Mouse (Mus musculus): Measurements from ENCODE around the gene Hipk1. TPM values are rescaled to one million over a fixed set of nuclear protein-coding genes. Genes with fewer than 3 reads are reported as not detected.
"Not testable (repeated sequence)": the region's sequence is repeated elsewhere in the genome, so short reads cannot be mapped to it uniquely, and the experiment has no call there.

Hipk1 gene
- 17.2 and 17.6 TPM in 2 replicates for polyA plus RNA-seq (2014; fragmentation: Nextera tagmentation; extraction: Ambion mirVana)

GRCm38 (mm10) chr3:103791230-103792110, at the start of gene Hipk1:
Hipk1 (minus strand) TSS chr3:103791563.
- peaks cover 4% of the 10 kb centered on the region; the same call in 1 of the 2 replicates for H3K4me1 ChIP-seq (replicated peaks; ENCODE audit: control insufficient read depth, insufficient read depth, low read length)
- peak within 1 kb of the TSS; percentile 97 for H3K4me3 ChIP-seq (ENCODE audit: low read depth, low read length)
- ATAC-seq (replicated peaks; ENCODE audit: low FRiP score) (peak; percentile 97), DNase-seq (ENCODE audit: low spot score) (peak; percentile 97)
- H3K9me3 ChIP-seq (ENCODE audit: control insufficient read depth, low read length) = no peaks in the 10 kb centered on the region
- peak within 1 kb of the TSS; percentile 91 for H3K4me2 ChIP-seq (ENCODE audit: low read depth, low read length, severe bottlenecking)
- peak within 1 kb of the TSS; percentile 72 for H3K27ac ChIP-seq (ENCODE audit: low read depth, low read length)
- no peaks in the 10 kb centered on the region for H3K27me3 ChIP-seq (ENCODE audit: control insufficient read depth, insufficient read depth, low read length)
- peak within 1 kb of the TSS; percentile 93 for H3K9ac ChIP-seq (ENCODE audit: low read length)
- WGBS = 10% methylated on average over 49 of the region's 49 CpGs
- no peaks in the 10 kb centered on the region for H3K36me3 ChIP-seq (ENCODE audit: control insufficient read depth, insufficient read depth, low read length)

- not testable (repeated sequence) for ATAC-seq (replicated peaks; ENCODE audit: low FRiP score); H3K4me3 ChIP-seq (ENCODE audit: low read depth, low read length); H3K4me2 ChIP-seq (ENCODE audit: low read depth, low read length, severe bottlenecking); H3K36me3 ChIP-seq (ENCODE audit: control insufficient read depth, insufficient read depth, low read length); H3K4me1 ChIP-seq (replicated peaks; ENCODE audit: control insufficient read depth, insufficient read depth, low read length); DNase-seq (ENCODE audit: low spot score); H3K27ac ChIP-seq (ENCODE audit: low read depth, low read length); H3K27me3 ChIP-seq (ENCODE audit: control insufficient read depth, insufficient read depth, low read length); H3K9me3 ChIP-seq (ENCODE audit: control insufficient read depth, low read length); H3K9ac ChIP-seq (ENCODE audit: low read length)
- 95% methylated on average over 7 of the region's 7 CpGs for WGBS
Measured at GRCm38 (mm10) chr3:103840946-103841345, 49.6 kb upstream of the Hipk1 start.

GRCm38 (mm10) chr3:103840195-103840594, 48.8 kb upstream of the Hipk1 start:
- not testable (repeated sequence) for H3K27ac ChIP-seq (ENCODE audit: low read depth, low read length); DNase-seq (ENCODE audit: low spot score); ATAC-seq (replicated peaks; ENCODE audit: low FRiP score); H3K9ac ChIP-seq (ENCODE audit: low read length); H3K27me3 ChIP-seq (ENCODE audit: control insufficient read depth, insufficient read depth, low read length); H3K4me3 ChIP-seq (ENCODE audit: low read depth, low read length); H3K4me1 ChIP-seq (replicated peaks; ENCODE audit: control insufficient read depth, insufficient read depth, low read length); H3K36me3 ChIP-seq (ENCODE audit: control insufficient read depth, insufficient read depth, low read length); H3K4me2 ChIP-seq (ENCODE audit: low read depth, low read length, severe bottlenecking); H3K9me3 ChIP-seq (ENCODE audit: control insufficient read depth, low read length)
- 79% methylated on average over 3 of the region's 3 CpGs for WGBS

- Histone ChIP-seq H3K27ac (ENCODE audit: low read depth, low read length) (no peak overlapping the region), H3K9ac (ENCODE audit: low read length) (no peak overlapping the region), H3K27me3 (ENCODE audit: control insufficient read depth, insufficient read depth, low read length) (no peaks in the 10 kb centered on the region), H3K36me3 (ENCODE audit: control insufficient read depth, insufficient read depth, low read length) (no peaks in the 10 kb centered on the region), H3K4me2 (ENCODE audit: low read depth, low read length, severe bottlenecking) (no peak overlapping the region), H3K9me3 (ENCODE audit: control insufficient read depth, low read length) (no peaks in the 10 kb centered on the region), H3K4me3 (ENCODE audit: low read depth, low read length) (no peak overlapping the region), H3K4me1 (replicated peaks; ENCODE audit: control insufficient read depth, insufficient read depth, low read length) (no peaks in the 10 kb centered on the region)
- 88% methylated on average over 6 of the region's 6 CpGs for WGBS
- no peak for ATAC-seq (replicated peaks; ENCODE audit: low FRiP score)
- DNase-seq (ENCODE audit: low spot score) = no peak
Measured at GRCm38 (mm10) chr3:103839711-103840110, 48.3 kb upstream of the Hipk1 start.

- H3K4me1 ChIP-seq (replicated peaks; ENCODE audit: control insufficient read depth, insufficient read depth, low read length) = no peaks in the 10 kb centered on the region
- H3K9me3 ChIP-seq (ENCODE audit: control insufficient read depth, low read length) = no peaks in the 10 kb centered on the region
- WGBS = 98% methylated on average over 5 of the region's 5 CpGs
- H3K4me2 ChIP-seq (ENCODE audit: low read depth, low read length, severe bottlenecking) = no peak overlapping the region
- H3K27me3 ChIP-seq (ENCODE audit: control insufficient read depth, insufficient read depth, low read length) = no peaks in the 10 kb centered on the region
- DNase-seq (ENCODE audit: low spot score) (no peak), ATAC-seq (replicated peaks; ENCODE audit: low FRiP score) (no peak)
- H3K36me3 ChIP-seq (ENCODE audit: control insufficient read depth, insufficient read depth, low read length) = no peaks in the 10 kb centered on the region
- no peak overlapping the region for H3K9ac ChIP-seq (ENCODE audit: low read length)
- H3K4me3 ChIP-seq (ENCODE audit: low read depth, low read length) = no peak overlapping the region
- H3K27ac ChIP-seq (ENCODE audit: low read depth, low read length) = no peak overlapping the region
Measured at GRCm38 (mm10) chr3:103836453-103836852, 45.1 kb upstream of the Hipk1 start.

GRCm38 (mm10) chr3:103835951-103836310, 44.6 kb upstream of the Hipk1 start:
- Histone ChIP-seq H3K27ac (ENCODE audit: low read depth, low read length) (no peak overlapping the region), H3K4me3 (ENCODE audit: low read depth, low read length) (no peak overlapping the region), H3K4me2 (ENCODE audit: low read depth, low read length, severe bottlenecking) (no peak overlapping the region), H3K9me3 (ENCODE audit: control insufficient read depth, low read length) (no peaks in the 10 kb centered on the region), H3K9ac (ENCODE audit: low read length) (no peak overlapping the region), H3K27me3 (ENCODE audit: control insufficient read depth, insufficient read depth, low read length) (no peaks in the 10 kb centered on the region), H3K36me3 (ENCODE audit: control insufficient read depth, insufficient read depth, low read length) (no peaks in the 10 kb centered on the region), H3K4me1 (replicated peaks; ENCODE audit: control insufficient read depth, insufficient read depth, low read length) (no peaks in the 10 kb centered on the region)
- no peak for DNase-seq (ENCODE audit: low spot score)
- no peak for ATAC-seq (replicated peaks; ENCODE audit: low FRiP score)
- WGBS = 85% methylated on average over 10 of the region's 10 CpGs

- ATAC-seq (replicated peaks; ENCODE audit: low FRiP score) (no peak), DNase-seq (ENCODE audit: low spot score) (no peak)
- WGBS = 80% methylated on average over 6 of the region's 6 CpGs
- H3K9me3 ChIP-seq (ENCODE audit: control insufficient read depth, low read length) = no peaks in the 10 kb centered on the region
- H3K27me3 ChIP-seq (ENCODE audit: control insufficient read depth, insufficient read depth, low read length) = no peaks in the 10 kb centered on the region
- H3K36me3 ChIP-seq (ENCODE audit: control insufficient read depth, insufficient read depth, low read length) = no peaks in the 10 kb centered on the region
- H3K4me1 ChIP-seq (replicated peaks; ENCODE audit: control insufficient read depth, insufficient read depth, low read length) = no peaks in the 10 kb centered on the region
- H3K4me3 ChIP-seq (ENCODE audit: low read depth, low read length) = no peak overlapping the region
- H3K9ac ChIP-seq (ENCODE audit: low read length) = no peak overlapping the region
- H3K27ac ChIP-seq (ENCODE audit: low read depth, low read length) = no peak overlapping the region
- H3K4me2 ChIP-seq (ENCODE audit: low read depth, low read length, severe bottlenecking) = no peak overlapping the region
Measured at GRCm38 (mm10) chr3:103835272-103835950, 44.0 kb upstream of the Hipk1 start.

- H3K36me3 ChIP-seq (ENCODE audit: control insufficient read depth, insufficient read depth, low read length) = no peaks in the 10 kb centered on the region
- WGBS = 95% methylated on average over 2 of the region's 2 CpGs
Measured at GRCm38 (mm10) chr3:103834001-103834400, 42.6 kb upstream of the Hipk1 start.

More at GRCm38 (mm10) chr3:103834001-103834400, 42.6 kb upstream of the Hipk1 start:
- Histone ChIP-seq H3K9ac (ENCODE audit: low read length) (no peak overlapping the region), H3K27ac (ENCODE audit: low read depth, low read length) (no peak overlapping the region), H3K4me3 (ENCODE audit: low read depth, low read length) (no peak overlapping the region), H3K4me1 (replicated peaks; ENCODE audit: control insufficient read depth, insufficient read depth, low read length) (no peaks in the 10 kb centered on the region), H3K4me2 (ENCODE audit: low read depth, low read length, severe bottlenecking) (no peak overlapping the region), H3K9me3 (ENCODE audit: control insufficient read depth, low read length) (no peaks in the 10 kb centered on the region), H3K27me3 (ENCODE audit: control insufficient read depth, insufficient read depth, low read length) (no peaks in the 10 kb centered on the region)
- no peak for DNase-seq (ENCODE audit: low spot score)
- no peak for ATAC-seq (replicated peaks; ENCODE audit: low FRiP score)
